Mouse (Mus musculus) layer of hippocampus, adult 9-11 months (tissue): Measurements from ENCODE around the gene Aspdh.

Experiments used
- DNase-seq: peaks from one replicate; pipeline ENCODE4 v3.0.0; 2022

Gene Aspdh

GRCm38 (mm10) chr7:44465111-44465510, at the start of gene Aspdh:
TSS of gene Aspdh (plus strand) at chr7:44465391.
- DNase-seq: peak; percentile 29

GRCm38 (mm10) chr7:44427666-44428065, 37.5 kb upstream of the Aspdh start:
- DNase-seq: no peak

GRCm38 (mm10) chr7:44428171-44428950, 36.8 kb upstream of the Aspdh start:
- no peak for DNase-seq

GRCm38 (mm10) chr7:44428968-44429521, 36.1 kb upstream of the Aspdh start, which contains the start of gene Lrrc4b:
TSS of gene Lrrc4b (plus strand) at chr7:44429018.
- peak; percentile 87 for DNase-seq

- DNase-seq: no peak
These were observed 35.4 kb upstream of the Aspdh start for GRCm38 (mm10) chr7:44429534-44430488.

GRCm38 (mm10) chr7:44432550-44432949, 32.6 kb upstream of the Aspdh start:
- DNase-seq: no peak

GRCm38 (mm10) chr7:44433371-44433770, 31.8 kb upstream of the Aspdh start:
- DNase-seq: no peak

- DNase-seq: no peak
These were observed 31.1 kb upstream of the Aspdh start for GRCm38 (mm10) chr7:44434089-44434488.

- no peak for DNase-seq
These were observed 29.4 kb upstream of the Aspdh start for GRCm38 (mm10) chr7:44435796-44436195.

- DNase-seq: no peak
These were observed 28.9 kb upstream of the Aspdh start for GRCm38 (mm10) chr7:44436267-44436666.

GRCm38 (mm10) chr7:44437188-44437587, 28.0 kb upstream of the Aspdh start:
- no peak for DNase-seq

- no peak for DNase-seq
These were observed 27.3 kb upstream of the Aspdh start for GRCm38 (mm10) chr7:44437933-44438332.

- DNase-seq: no peak
These were observed 25.5 kb upstream of the Aspdh start for GRCm38 (mm10) chr7:44439696-44440095.

GRCm38 (mm10) chr7:44440479-44440878, 24.7 kb upstream of the Aspdh start:
- DNase-seq: no peak

- no peak for DNase-seq
These were observed 24.0 kb upstream of the Aspdh start for GRCm38 (mm10) chr7:44441180-44441579.

GRCm38 (mm10) chr7:44441648-44442109, 23.5 kb upstream of the Aspdh start:
- peak; percentile 79 for DNase-seq

GRCm38 (mm10) chr7:44442407-44442821, 22.8 kb upstream of the Aspdh start:
- DNase-seq: no peak

GRCm38 (mm10) chr7:44443268-44444173, 21.7 kb upstream of the Aspdh start:
- no peak for DNase-seq

- DNase-seq: no peak
These were observed 20.2 kb upstream of the Aspdh start for GRCm38 (mm10) chr7:44444886-44445527.

- DNase-seq: no peak
These were observed 19.7 kb upstream of the Aspdh start for GRCm38 (mm10) chr7:44445528-44445923.

- no peak for DNase-seq
These were observed 18.9 kb upstream of the Aspdh start for GRCm38 (mm10) chr7:44446070-44446855.
